Mouse (Mus musculus) stomach, embryonic 14.5 days (tissue): ENCODE measurements around the gene Rpl18a. TPM values are rescaled to one million over a fixed set of nuclear protein-coding genes. Genes with fewer than 3 reads are reported as not detected.

Experiments used
- ATAC-seq: fragments of 200-750 bp; cut with Nextera tagmentation; 2 replicates; pipeline ENCODE4 v1.8.0; 2017; ENCODE audit warnings: low read depth, moderate TSS enrichment; ENCODE audit not compliant: insufficient number of reproducible peaks, insufficient read depth, low FRiP score
- H3K27ac ChIP-seq: fragments of 300-500 bp; sonication (generic); 2 replicates; pipeline ENCODE4 v1.5.1; 2014; ENCODE audit warnings: mild to moderate bottlenecking, low read length, moderate library complexity, mixed read lengths
- H3K27me3 ChIP-seq: fragments of 300-500 bp; sonication (generic); 2 replicates; pipeline ENCODE4 v1.6.1; 2014; ENCODE audit warnings: low read length, control low read depth, mixed read lengths; ENCODE audit not compliant: control insufficient read depth, insufficient read depth
- H3K36me3 ChIP-seq: fragments of 300-500 bp; sonication (generic); 2 replicates; pipeline ENCODE4 v1.6.1; 2014; ENCODE audit warnings: mild to moderate bottlenecking, control low read depth, low read length, moderate library complexity, mixed read lengths; ENCODE audit not compliant: control insufficient read depth, insufficient read depth
- H3K4me1 ChIP-seq: fragments of 300-500 bp; sonication (generic); 2 replicates; pipeline ENCODE4 v1.6.1; 2014; ENCODE audit warnings: low read length, control low read depth, mixed read lengths; ENCODE audit not compliant: control insufficient read depth, insufficient read depth
- H3K4me2 ChIP-seq: fragments of 300-500 bp; sonication (generic); replicated peaks from 2 replicates; pipeline ENCODE4 v1.6.1; 2014; ENCODE audit warnings: low read depth, low read length, control low read depth
- H3K4me3 ChIP-seq: fragments of 300-500 bp; sonication (generic); 2 replicates; pipeline ENCODE4 v1.5.1; 2014; ENCODE audit warnings: low read depth, low read length, control low read depth
- H3K9ac ChIP-seq: fragments of 300-500 bp; sonication (generic); replicated peaks from 2 replicates; pipeline ENCODE4 v1.6.1; 2014; ENCODE audit warnings: low read depth, mild to moderate bottlenecking, control low read depth, low read length, moderate library complexity, mixed read lengths
- H3K9me3 ChIP-seq: fragments of 300-500 bp; sonication (generic); 2 replicates; pipeline ENCODE4 v1.6.1; 2016; ENCODE audit warnings: low read depth, low read length, control low read depth; ENCODE audit not compliant: control insufficient read depth
- WGBS: fragments of 180-500 bp; shearing (Covaris S2); extraction: QIAGEN DNeasy Blood & Tissue Kit; methylation state at CpG from one replicate; pipeline ENCODE4 v1.1.7; 2014; 5-methylcytosine and 5-hydroxymethylcytosine counted together
- polyA plus RNA-seq: library from polyadenylated mRNA; unstranded; fragments of >200 nt; fragmentation: Nextera tagmentation; extraction: Ambion mirVana; gene quantifications from 2 replicates; pipeline ENCODE4 v1.2.1, GENCODE M21; 2014

Gene Rpl18a
- polyA plus RNA-seq, 1 experiment from 2014 or later = 6,204 TPM

- Histone ChIP-seq H3K4me1 (peaks cover 20% of the 10 kb centered on the region; the same call in 1 of the 2 replicates), H3K9ac (no peak overlapping the region), H3K9me3 (no peaks in the 10 kb centered on the region), H3K27me3 (peaks cover 20% of the 10 kb centered on the region), H3K4me3 (no peak overlapping the region), H3K4me2 (no peak overlapping the region), H3K27ac (no peak overlapping the region), H3K36me3 (peaks cover 25% of the 10 kb centered on the region)
- 65% methylated on average over 2 of the region's 2 CpGs for WGBS
- ATAC-seq = no peak
Observed at GRCm38 (mm10) chr8:70894385-70894720, 2.9 kb downstream of the Rpl18a start.

GRCm38 (mm10) chr8:70893656-70894384, 3.4 kb downstream of the Rpl18a start:
- Histone ChIP-seq H3K36me3 (peaks cover 25% of the 10 kb centered on the region), H3K4me3 (no peak overlapping the region), H3K4me1 (peaks cover 20% of the 10 kb centered on the region; the same call in 1 of the 2 replicates), H3K27me3 (peaks cover 20% of the 10 kb centered on the region), H3K27ac (no peak overlapping the region), H3K9me3 (no peaks in the 10 kb centered on the region), H3K9ac (no peak overlapping the region), H3K4me2 (no peak overlapping the region)
- 27% methylated on average over 12 of the region's 12 CpGs for WGBS
- ATAC-seq = no peak

- H3K36me3 ChIP-seq = peaks cover 25% of the 10 kb centered on the region
- 26% methylated on average over 20 of the region's 20 CpGs for WGBS
- H3K4me2 ChIP-seq = peak overlapping the region; percentile 39
- H3K27me3 ChIP-seq = peaks cover 20% of the 10 kb centered on the region
- H3K9me3 ChIP-seq = no peaks in the 10 kb centered on the region
- H3K4me1 ChIP-seq = peaks cover 14% of the 10 kb centered on the region; the same call in 1 of the 2 replicates
- no peak overlapping the region for H3K27ac ChIP-seq
- ATAC-seq = no peak
- peak overlapping the region; percentile 14; the same call in 1 of the 2 replicates for H3K9ac ChIP-seq
- peak overlapping the region; percentile 20 for H3K4me3 ChIP-seq
Observed at GRCm38 (mm10) chr8:70892896-70893655, 4.1 kb downstream of the Rpl18a start.

GRCm38 (mm10) chr8:70892022-70892895, 5.0 kb downstream of the Rpl18a start, which contains the start of gene Slc5a5:
Gene Slc5a5, minus strand, starts transcription at chr8:70892757.
- Histone ChIP-seq H3K9ac (peak within 1 kb of the TSS; percentile 14; the same call in 1 of the 2 replicates), H3K9me3 (no peaks in the 10 kb centered on the region), H3K4me2 (peak within 1 kb of the TSS; percentile 39), H3K27me3 (peaks cover 20% of the 10 kb centered on the region), H3K4me3 (peak within 1 kb of the TSS; percentile 20), H3K27ac (no peak within 1 kb of the TSS), H3K4me1 (peaks cover 14% of the 10 kb centered on the region; the same call in 1 of the 2 replicates), H3K36me3 (peaks cover 25% of the 10 kb centered on the region)
- no peak for ATAC-seq
- WGBS = 4% methylated on average over 80 of the region's 80 CpGs

GRCm38 (mm10) chr8:70891356-70891755, 5.9 kb downstream of the Rpl18a start:
- H3K4me3 ChIP-seq = peak overlapping the region; percentile 20
- peaks cover 14% of the 10 kb centered on the region; the same call in 1 of the 2 replicates for H3K4me1 ChIP-seq
- H3K27me3 ChIP-seq = peaks cover 20% of the 10 kb centered on the region
- H3K9ac ChIP-seq = no peak overlapping the region
- ATAC-seq = peak; percentile 53
- H3K4me2 ChIP-seq = peak overlapping the region; percentile 39
- 8% methylated on average over 20 of the region's 21 CpGs for WGBS
- H3K27ac ChIP-seq = no peak overlapping the region
- H3K36me3 ChIP-seq = peaks cover 25% of the 10 kb centered on the region
- no peaks in the 10 kb centered on the region for H3K9me3 ChIP-seq

GRCm38 (mm10) chr8:70890656-70891055, 6.6 kb downstream of the Rpl18a start:
- WGBS = 91% methylated on average over 5 of the region's 5 CpGs
- no peak for ATAC-seq
- Histone ChIP-seq H3K27me3 (peaks cover 20% of the 10 kb centered on the region), H3K9me3 (no peaks in the 10 kb centered on the region), H3K4me2 (no peak overlapping the region), H3K36me3 (peaks cover 21% of the 10 kb centered on the region), H3K9ac (no peak overlapping the region), H3K4me3 (no peak overlapping the region), H3K27ac (no peak overlapping the region), H3K4me1 (peaks cover 9% of the 10 kb centered on the region; the same call in 1 of the 2 replicates)

- H3K4me2 ChIP-seq = no peak overlapping the region
- no peak overlapping the region for H3K9ac ChIP-seq
- no peak for ATAC-seq
- peaks cover 15% of the 10 kb centered on the region for H3K27me3 ChIP-seq
- no peaks in the 10 kb centered on the region for H3K9me3 ChIP-seq
- H3K36me3 ChIP-seq = no peaks in the 10 kb centered on the region
- H3K4me3 ChIP-seq = no peak overlapping the region
- H3K4me1 ChIP-seq = peaks cover 5% of the 10 kb centered on the region; the same call in 1 of the 2 replicates
- H3K27ac ChIP-seq = no peak overlapping the region
- WGBS = 7% methylated on average over 18 of the region's 18 CpGs
Observed at GRCm38 (mm10) chr8:70887669-70888068, 9.5 kb downstream of the Rpl18a start.

GRCm38 (mm10) chr8:70885612-70886011, 11.6 kb downstream of the Rpl18a start:
- Histone ChIP-seq H3K4me3 (no peak overlapping the region), H3K27me3 (no peaks in the 10 kb centered on the region), H3K4me1 (no peaks in the 10 kb centered on the region), H3K36me3 (no peaks in the 10 kb centered on the region), H3K4me2 (no peak overlapping the region), H3K9ac (no peak overlapping the region), H3K27ac (no peak overlapping the region), H3K9me3 (no peaks in the 10 kb centered on the region)
- 15% methylated on average over 12 of the region's 12 CpGs for WGBS
- ATAC-seq = no peak
